Mouse (Mus musculus): ENCODE results near the gene Klhl42. TPM values are rescaled to one million over a fixed set of nuclear protein-coding genes. Genes with fewer than 3 reads are reported as not detected.

The Klhl42 gene
- polyA plus RNA-seq, 1 experiment: 14.4 TPM

- DNase-seq (ENCODE audit: extremely low spot score in 1 of 2, low spot score in 1 of 2): no peak
Observed at GRCm38 (mm10) chr6:147144664-147145063, 53.5 kb downstream of the Klhl42 start.

- DNase-seq (ENCODE audit: extremely low spot score in 1 of 2, low spot score in 1 of 2): peak; percentile 11 to 15
Observed at GRCm38 (mm10) chr6:147145277-147145676, 54.1 kb downstream of the Klhl42 start.

- no peak for DNase-seq (ENCODE audit: extremely low spot score in 1 of 2, low spot score in 1 of 2)
Observed at GRCm38 (mm10) chr6:147145753-147146152, 54.6 kb downstream of the Klhl42 start.

- DNase-seq (ENCODE audit: extremely low spot score in 1 of 2, low spot score in 1 of 2): peak in 1 of 2 experiments; percentile 19
Observed at GRCm38 (mm10) chr6:147151069-147151468, 59.9 kb downstream of the Klhl42 start.

- no peak for DNase-seq (ENCODE audit: extremely low spot score in 1 of 2, low spot score in 1 of 2)
Observed at GRCm38 (mm10) chr6:147151839-147152238, 60.7 kb downstream of the Klhl42 start.

GRCm38 (mm10) chr6:147155085-147155484, 63.9 kb downstream of the Klhl42 start:
- DNase-seq (ENCODE audit: extremely low spot score in 1 of 2, low spot score in 1 of 2): no peak

- DNase-seq (ENCODE audit: extremely low spot score in 1 of 2, low spot score in 1 of 2): no peak
Observed at GRCm38 (mm10) chr6:147161818-147162584, 70.8 kb downstream of the Klhl42 start.

Other genes starting within 250 kb of the Klhl42 start
- gene Smco2, start 241.3 kb upstream of the Klhl42 start, polyA plus RNA-seq (2012; rRNA removed): 0.08 and 0.20 TPM in 2 replicates
- gene Ppfibp1, start 202.9 kb upstream of the Klhl42 start, polyA plus RNA-seq (2012; rRNA removed): 51.1 and 60.2 TPM in 2 replicates
- gene 1700034J05Rik, start 137.0 kb upstream of the Klhl42 start, polyA plus RNA-seq (2012; rRNA removed): not detected in 2 replicates
- 3.4 and 3.8 TPM in 2 replicates for gene Rep15, start 58.8 kb upstream of the Klhl42 start, polyA plus RNA-seq (2012; rRNA removed)
- gene Mrps35, start 48.6 kb upstream of the Klhl42 start, polyA plus RNA-seq (2012; rRNA removed): 32.6 and 35.4 TPM in 2 replicates
- gene Mansc4, start 4.3 kb upstream of the Klhl42 start, polyA plus RNA-seq (2012; rRNA removed): 0.21 and 0.54 TPM in 2 replicates
- 2.8 and 2.9 TPM in 2 replicates for gene Pthlh, start 172.8 kb downstream of the Klhl42 start, polyA plus RNA-seq (2012; rRNA removed)

Measured in frontal cortex, adult 2 months (tissue).